Mouse (Mus musculus): ENCODE results near the gene Ttc34.
A peak's percentile ranks its signal among the peaks of the same experiment; 100 is the strongest.

The Ttc34 gene

DNA sequence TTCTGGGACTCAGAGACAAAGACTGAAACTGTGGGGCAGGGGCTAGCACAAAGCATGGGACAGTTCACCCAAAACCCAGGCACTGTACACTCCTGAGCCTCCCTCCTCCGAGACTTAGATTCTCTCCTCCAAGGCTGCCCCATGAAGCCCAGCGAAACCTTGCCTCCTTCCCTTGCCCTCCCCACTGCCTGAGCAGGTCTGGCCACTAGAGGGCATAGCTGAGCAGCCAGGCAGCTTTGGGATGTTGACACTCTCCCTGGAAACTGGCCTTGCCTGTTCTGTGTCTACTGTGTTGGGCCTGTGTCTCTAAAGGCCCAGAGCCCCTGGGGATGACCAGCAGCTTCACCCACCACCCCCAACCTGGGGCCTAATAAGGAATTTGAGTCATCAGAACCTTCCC is at the start of gene Ttc34:
TSS of gene Ttc34 (plus strand) at position 290 of the 400 bp plus-strand sequence.
- DNase-seq: peak; percentile 82

DNA sequence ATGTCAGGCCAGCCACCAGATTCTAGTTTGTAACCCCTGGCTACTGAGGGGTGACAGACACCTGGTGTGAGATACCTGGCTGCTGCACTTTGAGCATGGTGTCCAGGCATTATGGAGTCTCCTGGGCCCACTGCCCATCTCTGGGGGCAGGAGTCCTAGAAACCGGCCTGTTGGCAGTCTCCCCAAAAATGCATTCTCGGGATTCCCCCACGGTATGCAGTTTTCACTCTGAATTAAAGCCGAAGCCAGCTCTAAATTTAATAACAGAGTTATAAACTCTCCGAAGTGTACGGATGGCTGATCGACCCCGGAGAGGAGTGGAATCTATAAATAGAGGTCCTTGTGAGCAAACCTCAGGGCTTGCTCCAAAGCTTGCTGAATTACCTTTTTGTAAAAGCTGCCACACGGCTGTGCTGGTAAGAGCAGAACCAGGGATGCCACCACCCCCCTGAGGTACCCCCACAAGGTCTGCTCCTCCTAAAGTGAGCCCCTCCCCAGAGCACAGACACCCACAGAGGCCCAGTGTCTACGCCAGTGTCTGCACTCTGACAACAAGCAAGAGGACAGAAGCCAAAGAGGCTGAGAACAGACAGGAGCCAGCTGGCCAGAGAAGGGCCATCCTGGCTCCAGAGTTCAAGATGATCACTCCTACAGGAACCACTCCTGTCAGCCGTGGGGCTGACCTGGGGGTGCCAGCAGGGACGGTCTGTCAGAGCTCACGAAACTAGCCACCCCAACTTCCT is 49.1 kb upstream of the Ttc34 start:
- no peak for DNase-seq

DNA sequence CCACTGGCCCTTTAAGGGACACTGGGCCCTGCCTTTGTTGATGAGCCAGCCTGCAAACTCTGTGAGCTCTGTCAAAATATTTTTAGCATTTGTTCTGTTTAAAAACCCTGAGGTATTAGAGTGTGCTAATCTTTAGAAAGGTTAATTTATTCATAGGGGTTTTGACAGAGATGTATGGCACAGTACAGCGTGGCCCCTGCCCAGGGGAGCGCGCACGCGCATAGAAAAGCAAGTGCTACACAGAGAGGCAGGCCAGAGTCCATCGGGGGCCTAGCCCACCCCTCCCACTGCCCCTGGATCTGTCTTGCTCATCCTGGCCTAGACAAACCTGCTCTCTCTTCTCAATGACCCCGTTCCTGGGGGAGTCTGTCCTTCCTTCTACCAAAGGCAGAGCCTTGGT is 45.4 kb upstream of the Ttc34 start:
- DNase-seq: no peak

DNA sequence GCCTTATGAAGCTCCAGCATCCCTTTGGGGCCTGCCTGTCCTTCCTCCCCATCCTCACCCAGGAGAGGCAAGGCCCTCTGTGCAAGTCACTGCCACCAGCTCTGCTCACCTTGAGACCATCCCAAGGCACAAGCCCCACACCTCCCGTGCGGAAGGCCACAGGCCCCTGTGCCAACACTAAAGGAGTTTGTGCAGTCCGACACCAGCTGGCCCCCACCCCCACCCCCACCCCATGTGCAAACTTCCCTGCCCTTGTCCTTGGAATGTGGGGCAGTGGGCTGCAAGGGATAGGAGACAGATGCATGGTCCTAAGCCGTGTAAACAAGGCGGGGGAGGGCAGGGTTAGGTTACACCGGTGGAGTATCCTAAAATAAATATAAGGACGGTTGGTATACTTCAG is 43.8 kb upstream of the Ttc34 start:
- DNase-seq: no peak

DNA sequence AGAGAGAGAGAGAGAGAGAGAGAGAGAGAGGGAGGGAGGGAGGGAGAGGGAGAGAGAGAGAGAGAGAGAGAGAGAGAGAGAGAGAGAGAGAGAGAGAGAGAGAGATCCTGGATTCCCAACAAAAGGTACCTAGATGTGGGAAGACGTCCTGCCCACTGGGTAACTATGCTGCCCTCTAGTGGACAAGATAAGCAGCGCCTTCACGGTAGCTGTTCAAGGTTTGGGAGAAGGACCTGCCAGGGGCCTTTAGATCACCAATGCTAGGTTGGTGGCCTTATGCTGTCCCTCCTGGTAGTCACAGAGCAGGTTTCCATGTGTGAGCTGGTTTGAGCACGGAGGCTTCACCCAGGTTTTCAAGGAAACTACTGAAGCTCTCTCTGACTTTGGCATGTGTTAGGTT is 39.4 kb upstream of the Ttc34 start:
- DNase-seq: peak; percentile 68

DNA sequence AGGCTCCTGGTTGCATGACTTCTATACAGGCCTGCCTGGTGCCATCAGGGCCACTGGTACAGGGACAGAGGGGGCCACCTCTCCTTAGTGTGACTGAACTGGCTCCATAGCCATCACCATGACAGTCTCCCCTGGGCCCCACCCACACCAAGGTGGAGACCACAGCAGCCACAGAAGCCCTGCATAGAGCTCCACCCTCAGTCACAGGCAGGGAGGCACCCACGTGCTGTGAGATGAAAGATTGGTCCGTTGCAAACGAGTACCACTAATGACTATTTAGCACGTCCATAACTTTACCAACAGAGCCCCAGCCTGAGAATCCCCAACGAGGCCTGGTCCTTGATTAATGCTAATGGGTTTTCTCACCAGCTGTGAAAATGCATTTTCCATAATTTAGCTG is 36.7 kb upstream of the Ttc34 start:
- DNase-seq: no peak

DNA sequence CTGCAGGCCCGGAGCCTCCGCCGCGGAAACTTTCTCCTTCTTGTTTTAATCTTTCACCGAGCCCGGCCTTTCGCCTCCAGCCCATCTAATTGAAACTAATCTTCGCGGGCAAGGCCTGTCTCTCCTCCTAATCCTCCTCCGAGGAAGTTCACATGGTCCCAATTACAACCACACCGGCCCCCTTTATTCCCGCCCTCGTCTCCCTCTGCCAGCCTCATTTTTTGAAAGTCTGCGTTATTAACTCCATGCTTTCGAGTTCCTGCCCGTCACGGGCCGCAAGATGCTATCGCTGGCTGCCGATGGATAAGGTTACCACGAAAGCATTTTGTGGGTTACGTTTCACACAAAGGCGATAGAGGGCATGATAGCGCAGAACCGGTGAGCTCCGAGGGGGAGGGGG is 35.0 kb upstream of the Ttc34 start:
- DNase-seq: no peak

DNA sequence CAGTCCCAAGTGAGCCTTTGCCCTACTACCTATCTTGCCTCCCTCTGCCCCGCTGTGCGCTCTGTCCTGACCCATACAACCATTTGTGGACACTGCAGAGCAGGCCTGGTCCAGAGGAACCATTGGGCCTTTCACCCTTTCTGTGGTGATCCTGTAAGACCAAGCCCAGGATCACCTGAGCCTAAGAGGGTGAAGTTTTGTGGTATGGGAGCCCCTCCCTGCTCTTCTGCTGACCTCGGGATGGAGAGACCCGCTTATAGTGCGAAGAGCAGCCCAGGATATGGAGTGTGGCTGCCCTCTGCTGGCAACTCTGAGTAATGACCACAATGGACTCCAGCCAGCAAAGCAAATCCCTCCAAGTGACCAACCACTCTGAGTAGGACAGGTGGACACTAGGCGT is 11.6 kb upstream of the Ttc34 start:
- DNase-seq: peak; percentile 49

DNA sequence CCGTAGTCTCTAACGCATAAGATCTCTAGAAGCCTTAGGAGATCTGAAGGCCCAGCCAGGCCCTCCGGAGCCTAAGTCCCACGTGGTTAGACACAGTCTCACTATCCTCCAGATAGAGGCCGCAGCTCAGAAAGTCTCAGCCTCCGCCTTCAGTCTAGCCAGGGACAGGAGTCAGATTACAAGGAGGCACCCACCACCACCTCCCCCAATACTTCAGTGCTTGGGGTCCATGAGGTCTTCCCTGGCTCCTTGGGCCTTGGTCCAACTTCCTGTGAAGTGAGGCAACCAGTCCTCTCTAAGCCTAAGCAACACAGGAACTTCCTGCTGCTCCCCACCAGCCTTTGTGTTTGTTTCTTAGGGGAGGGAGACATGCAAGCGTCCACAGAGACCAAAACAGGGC is 11.0 kb upstream of the Ttc34 start:
- no peak for DNase-seq

DNA sequence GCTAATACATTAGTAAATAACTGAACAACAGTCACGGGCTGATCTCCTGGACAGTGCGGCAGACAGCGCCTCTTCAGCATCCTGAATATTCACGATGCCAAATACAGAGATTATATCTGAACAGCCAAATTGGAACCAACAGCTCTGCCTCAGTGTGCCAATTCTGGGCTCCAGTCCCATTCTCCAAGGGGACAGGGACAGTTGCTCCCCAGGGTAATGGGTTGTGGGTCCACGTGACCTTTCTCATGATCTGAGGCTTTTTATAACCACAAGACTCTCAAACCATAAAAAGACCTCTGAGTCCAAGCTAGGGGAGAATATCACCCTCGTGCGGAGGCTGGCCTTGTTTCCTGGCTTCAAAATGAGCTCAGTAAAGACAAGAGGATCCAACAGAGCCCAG is 10.1 kb upstream of the Ttc34 start:
- DNase-seq: no peak

DNA sequence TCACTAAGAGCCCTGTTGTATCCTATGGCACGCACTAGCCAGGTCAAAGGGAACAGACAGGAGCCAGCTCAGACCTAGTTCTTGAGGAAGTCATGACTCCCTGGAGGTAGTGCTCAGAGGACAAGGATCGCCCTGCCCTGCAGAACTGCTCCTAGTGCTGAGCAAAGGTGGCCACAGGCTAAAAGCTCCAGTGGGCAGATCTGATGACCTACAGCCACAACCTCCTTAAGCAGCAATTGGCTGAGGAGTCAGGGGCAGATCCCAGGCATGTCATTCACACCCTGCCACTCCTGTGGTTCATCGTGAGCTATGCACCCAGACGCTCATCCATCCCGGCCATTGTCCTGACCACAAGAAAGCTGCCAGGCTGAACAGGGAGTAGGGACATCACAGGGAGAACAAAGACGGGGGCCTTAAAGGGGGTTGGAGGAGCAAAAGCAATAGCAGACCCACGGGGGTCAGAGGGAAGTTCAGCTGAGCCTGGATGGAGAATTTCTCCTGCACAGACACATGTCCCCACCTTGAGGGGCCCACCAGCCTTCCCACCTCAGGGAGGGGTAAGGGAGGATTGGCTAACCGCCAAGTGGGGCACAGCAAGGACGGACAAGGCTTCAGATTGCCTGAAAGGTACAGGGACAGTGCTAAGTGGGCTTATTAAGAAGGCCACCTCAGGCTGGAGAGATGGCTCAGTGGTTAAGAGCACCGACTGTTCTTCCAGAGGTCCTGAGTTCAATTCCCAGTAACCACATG is 9.2 kb upstream of the Ttc34 start:
- no peak for DNase-seq

DNA sequence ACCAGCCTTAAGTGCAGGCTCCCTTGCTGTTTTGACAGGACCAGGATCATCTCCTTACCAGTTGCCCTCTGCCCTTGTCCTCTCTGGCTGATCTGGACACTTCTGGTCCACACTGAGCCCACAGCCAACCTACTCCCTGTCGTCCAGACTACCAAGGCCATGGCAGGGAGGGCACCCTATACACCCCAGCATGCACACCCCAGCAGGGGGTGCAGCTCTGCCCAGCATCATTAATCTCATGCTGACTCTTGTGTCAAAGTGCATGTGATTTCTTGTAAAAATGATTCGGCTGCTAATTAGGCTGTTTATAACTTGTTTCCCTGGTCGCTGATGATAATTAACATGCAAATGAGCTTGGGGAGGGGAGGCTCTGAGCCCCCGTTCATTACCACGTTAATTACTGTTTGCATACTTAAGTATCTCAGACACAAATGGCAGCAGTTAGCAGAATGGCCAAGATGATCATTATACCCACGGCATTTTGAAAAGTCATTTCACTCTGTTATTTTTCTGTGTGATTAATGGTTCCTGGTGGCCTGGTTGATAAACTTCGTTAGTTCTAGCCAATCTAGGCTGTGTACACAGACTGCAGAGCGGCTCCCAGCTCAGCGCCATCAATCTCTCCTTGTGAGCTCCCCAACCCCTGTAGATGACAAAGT is 5.2 kb upstream of the Ttc34 start:
- no peak for DNase-seq

DNA sequence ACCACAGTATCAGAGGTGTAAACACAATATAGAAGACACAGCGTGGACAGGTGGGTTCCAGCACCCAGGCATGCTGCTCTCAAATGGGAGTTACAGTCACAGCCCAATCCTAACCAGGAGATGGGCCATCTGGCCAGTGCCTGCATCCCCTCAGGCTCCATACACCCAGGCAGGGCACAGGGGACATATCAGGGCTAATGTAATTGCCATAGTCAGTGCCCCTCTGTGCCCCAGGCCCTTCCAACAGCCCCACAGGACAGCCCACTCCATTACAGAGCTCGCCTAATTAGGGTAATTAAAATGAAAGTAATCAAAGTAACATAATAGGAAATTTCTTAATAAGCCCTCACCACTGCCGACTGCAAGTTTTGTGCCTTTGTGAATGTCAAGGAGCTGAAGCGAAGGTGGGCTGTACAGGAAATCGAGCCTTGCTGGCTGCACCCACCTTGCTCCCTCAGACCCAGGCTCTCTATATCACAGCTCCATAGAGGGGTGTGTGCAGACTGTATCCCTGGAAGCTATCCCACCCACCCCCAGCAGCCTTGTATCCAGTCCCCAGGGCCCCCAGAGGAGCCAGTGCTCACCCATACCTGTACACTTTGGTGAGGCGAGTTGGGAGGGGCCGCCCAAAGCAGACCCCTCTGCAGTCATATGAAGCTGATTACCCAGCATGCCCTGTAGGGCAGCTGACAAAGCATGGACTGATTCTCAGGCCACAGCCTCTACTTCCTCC is 910 bp upstream of the Ttc34 start:
- DNase-seq: no peak

DNA sequence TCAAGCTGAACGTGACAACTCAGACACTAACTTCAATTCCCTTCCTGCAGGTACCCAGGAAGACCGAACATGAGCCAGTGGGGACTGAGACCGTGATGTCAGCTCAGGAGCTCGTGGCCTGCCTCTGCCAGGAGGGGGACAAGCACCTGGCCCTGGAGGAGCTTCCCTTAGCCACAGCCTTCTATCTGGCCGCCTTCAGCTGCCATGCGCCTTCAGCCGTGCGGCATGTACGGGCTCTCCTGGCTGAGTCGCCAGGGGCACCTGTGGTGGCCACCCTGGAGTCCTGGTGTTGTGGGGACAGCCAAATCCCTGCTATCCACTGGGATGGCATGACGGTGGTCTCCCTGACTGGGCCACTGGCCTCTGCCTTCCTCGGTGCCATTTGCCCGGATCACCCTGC is 1.5 kb downstream of the Ttc34 start:
- DNase-seq: no peak

DNA sequence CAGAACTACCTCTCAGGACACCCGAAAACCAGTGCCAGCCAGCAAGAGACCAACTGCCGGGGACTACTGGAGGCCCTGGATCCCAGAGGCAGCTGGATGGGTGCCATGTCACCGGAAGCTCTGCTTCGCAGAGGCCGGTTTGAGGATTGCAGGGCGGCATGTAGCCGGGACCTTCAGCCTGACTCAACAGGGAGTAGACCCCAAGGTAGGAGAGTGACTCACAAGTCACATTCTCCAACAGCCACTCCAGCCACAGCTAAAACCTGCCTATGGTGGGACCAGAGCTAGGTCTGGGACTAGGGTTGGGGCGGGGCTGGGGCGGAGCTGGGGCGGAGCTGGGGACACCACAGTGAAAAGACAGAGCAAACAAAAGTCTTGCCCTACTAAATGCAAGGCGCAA is 2.1 kb downstream of the Ttc34 start:
- DNase-seq: no peak

DNA sequence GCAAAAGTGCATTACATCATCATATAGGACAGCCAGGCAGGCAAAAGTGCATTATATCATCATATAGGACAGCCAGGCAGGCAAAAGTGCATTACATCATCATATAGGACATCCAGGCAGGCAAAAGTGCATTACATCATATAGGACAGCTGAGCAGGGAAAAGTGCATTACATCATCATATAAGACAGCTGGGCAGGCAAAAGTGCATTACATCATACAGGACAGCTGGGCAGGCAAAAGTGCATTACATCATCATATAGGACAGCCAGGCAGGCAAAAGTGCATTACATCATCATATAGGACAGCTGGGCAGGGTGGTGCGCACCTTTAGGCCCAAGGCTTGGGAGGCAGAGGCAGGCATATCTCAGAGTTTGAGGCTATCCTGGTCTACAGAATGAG is 15.4 kb downstream of the Ttc34 start:
- no peak for DNase-seq

DNA sequence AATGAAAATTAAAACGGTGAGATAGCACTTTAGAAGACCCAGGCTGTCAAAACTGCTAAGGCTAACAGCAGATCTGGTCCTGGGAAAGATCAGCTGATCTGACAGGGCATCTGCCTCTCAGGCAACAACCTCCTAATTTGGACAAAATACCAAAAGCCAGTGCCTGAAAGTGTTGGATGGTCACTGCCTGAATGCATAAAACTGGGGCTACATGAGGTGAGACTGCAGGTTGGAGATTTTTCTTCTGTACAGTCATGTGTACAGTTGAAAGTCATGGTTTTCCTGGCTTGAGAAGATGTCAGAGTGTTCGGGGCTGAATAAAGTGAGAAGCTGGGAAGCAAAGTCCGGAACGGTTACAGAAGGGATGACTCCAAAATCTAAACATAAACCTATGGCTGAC is 16.6 kb downstream of the Ttc34 start:
- DNase-seq: no peak

DNA sequence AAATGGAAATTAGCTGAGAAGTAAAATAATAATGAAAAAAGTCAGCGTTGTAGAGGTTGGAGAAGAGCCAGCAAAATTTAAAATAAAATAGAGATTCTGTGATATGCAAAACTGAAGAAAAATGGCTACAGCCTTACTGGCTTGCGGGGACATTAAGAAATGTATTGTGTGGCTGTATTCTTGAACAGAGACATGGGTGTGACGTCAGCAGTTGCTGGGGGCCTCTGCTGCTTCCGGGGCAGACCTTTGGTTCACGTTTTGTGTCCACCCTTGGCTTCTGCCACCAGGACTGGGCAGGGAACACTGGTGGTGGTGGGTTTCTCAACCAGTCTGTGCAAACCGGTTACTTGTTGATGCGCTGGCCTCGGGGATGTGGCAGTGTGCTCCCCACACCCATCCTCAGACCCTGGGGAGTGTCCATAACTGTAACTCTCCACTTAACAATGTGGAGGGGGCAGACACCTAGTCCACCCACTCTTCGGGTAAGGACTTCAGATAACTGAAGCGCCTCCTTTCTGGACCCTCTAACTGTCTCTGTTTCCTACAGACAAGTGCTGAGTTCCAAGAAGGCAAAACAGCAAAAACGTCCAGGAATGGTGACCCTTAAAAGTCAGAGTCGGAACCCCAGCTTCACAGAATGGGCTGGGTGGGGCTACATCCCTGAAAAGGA is 17.6 kb downstream of the Ttc34 start:
- no peak for DNase-seq

DNA sequence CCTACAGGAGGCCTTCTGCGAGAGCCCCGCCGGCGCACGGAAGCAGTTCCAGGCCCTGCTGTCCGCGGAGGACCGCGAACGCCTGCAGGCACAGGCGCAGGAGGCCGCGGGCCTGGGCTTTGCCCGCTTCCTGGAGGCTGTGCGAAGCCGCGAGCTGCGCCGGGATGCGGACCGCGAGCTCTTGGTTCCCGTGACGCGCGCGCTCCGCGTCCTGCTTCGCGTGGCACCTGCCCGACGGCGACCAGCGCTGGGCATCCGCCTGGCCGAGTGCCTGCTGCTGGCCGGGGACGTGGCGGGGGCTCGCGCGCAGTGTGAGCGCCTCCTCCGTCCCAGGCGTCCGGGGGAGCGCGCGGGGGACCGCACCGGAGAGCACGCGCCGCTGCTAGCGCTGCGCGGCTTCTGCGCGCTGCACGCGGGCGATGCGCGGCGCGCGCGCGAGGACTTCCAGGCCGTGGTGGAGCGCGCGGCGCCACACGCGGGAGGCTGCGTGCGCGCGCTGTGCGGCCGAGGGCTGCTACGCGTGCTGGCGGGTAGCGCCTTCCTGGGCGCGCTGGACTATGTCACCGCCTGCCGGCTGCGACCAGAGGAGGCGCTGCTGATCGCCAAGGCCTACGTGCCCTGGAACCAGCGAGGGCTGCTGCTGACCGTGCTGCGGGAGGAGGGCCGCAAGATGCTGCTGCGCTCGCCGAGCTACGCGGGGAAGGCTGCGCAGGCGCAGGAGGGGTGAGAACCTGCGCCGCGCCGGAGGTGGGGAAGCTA is 18.6 kb downstream of the Ttc34 start:
- DNase-seq: peak; percentile 76

DNA sequence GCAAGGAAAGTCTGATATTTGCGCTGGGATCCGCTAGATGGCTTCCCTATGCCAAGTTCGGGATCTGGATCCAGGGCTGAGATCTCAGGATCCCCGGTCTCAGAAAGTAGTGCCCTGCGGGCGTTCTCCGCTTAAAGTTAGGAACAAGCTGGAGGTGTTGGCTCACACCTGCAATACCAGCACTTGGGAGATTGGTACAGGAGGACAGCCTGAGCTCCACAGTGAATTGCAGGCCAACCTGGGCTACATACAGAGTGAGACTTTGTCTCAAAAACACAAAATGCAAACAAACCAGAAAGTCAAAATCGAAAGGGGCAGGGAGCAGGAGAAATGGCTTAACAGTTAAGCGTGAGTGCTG is 19.2 kb downstream of the Ttc34 start:
- DNase-seq: no peak

DNA sequence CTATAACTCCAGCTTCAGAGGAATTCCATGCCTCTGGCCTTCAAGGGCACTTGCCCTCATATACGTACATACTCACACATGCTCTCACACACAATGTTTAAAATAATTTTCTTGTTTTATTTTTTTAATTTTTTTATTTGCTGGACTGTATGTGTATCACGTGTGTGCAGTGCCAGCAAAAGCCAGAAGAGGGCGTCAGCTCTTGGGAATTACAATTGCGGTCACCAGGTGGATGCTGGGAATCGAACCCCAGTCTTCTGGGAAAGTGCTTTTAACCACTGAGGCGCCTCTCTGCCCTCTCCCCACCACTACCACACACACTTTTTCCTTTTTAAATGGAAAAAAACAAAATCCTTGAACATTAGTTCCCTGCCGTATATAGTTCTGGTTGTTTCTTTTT is 19.6 kb downstream of the Ttc34 start:
- no peak for DNase-seq
